Mouse (Mus musculus): ENCODE data around the gene Zfp869. TPM values are rescaled to one million over a fixed set of nuclear protein-coding genes. Genes with fewer than 3 reads are reported as not detected.
"Not testable (repeated sequence)": the region's sequence is repeated elsewhere in the genome, so short reads cannot be mapped to it uniquely, and the experiment has no call there.

The Zfp869 gene
- polyA plus RNA-seq, 1 experiment from 2014 or later, result 11.1 TPM

GRCm38 (mm10) chr8:69735495-69735894 lies 25.0 kb upstream of the Zfp869 start:
- H3K27ac ChIP-seq (replicated peaks), result no peak overlapping the region
- ATAC-seq (ENCODE audit: low FRiP score, low TSS enrichment) (no peak), DNase-seq (ENCODE audit: low spot score) (no peak)
- no peaks in the 10 kb centered on the region for H3K9me3 ChIP-seq (ENCODE audit: control insufficient read depth, low read length)
- 77% methylated on average over 1 of the region's 1 CpGs for WGBS
- H3K4me2 ChIP-seq (replicated peaks; ENCODE audit: low read depth), result no peak overlapping the region
- H3K4me1 ChIP-seq (replicated peaks; ENCODE audit: control insufficient read depth, insufficient read depth), result no peaks in the 10 kb centered on the region
- H3K27me3 ChIP-seq (ENCODE audit: control insufficient read depth, insufficient read depth, low read length), result no peaks in the 10 kb centered on the region
- no peak overlapping the region for H3K9ac ChIP-seq (ENCODE audit: low read length)
- no peaks in the 10 kb centered on the region for H3K36me3 ChIP-seq (ENCODE audit: control insufficient read depth, insufficient read depth, low read length)
- no peak overlapping the region for H3K4me3 ChIP-seq (ENCODE audit: low read depth, low read length)
- TF ChIP-seq EP300 (optimal IDR thresholded peaks at IDR 0.05), result no peak

GRCm38 (mm10) chr8:69717232-69717580 lies 6.7 kb upstream of the Zfp869 start:
- no peak for DNase-seq (ENCODE audit: low spot score)
- Histone ChIP-seq H3K4me1 (replicated peaks; ENCODE audit: control insufficient read depth, insufficient read depth) (0 out of 2 replicates have a peak, but pooled peaks cover 2% of the 10 kb centered on the region), H3K36me3 (ENCODE audit: control insufficient read depth, insufficient read depth, low read length) (no peaks in the 10 kb centered on the region), H3K27ac (replicated peaks) (no peak overlapping the region; the same call in 1 of the 2 replicates), H3K9me3 (ENCODE audit: control insufficient read depth, low read length) (no peaks in the 10 kb centered on the region), H3K27me3 (ENCODE audit: control insufficient read depth, insufficient read depth, low read length) (no peaks in the 10 kb centered on the region), H3K9ac (ENCODE audit: low read length) (peak overlapping the region; percentile 38), H3K4me3 (ENCODE audit: low read depth, low read length) (peak overlapping the region; percentile 21), H3K4me2 (replicated peaks; ENCODE audit: low read depth) (peak overlapping the region; percentile 53)
- ATAC-seq (ENCODE audit: low FRiP score, low TSS enrichment), result no peak; the same call in 1 of the 2 replicates
- TF ChIP-seq CTCF (IDR thresholded peaks at IDR 0.05; ENCODE audit: low read depth), result no peak
- TF ChIP-seq EP300 (optimal IDR thresholded peaks at IDR 0.05), result no peak
- WGBS, result 41% methylated on average over 5 of the region's 5 CpGs

GRCm38 (mm10) chr8:69716403-69717231 lies 6.1 kb upstream of the Zfp869 start:
- peak overlapping the region; percentile 94 for H3K4me3 ChIP-seq (ENCODE audit: low read depth, low read length)
- no peak for TF ChIP-seq EP300 (optimal IDR thresholded peaks at IDR 0.05)
- 0 out of 2 replicates have a peak, but pooled peaks have one; percentile 23 for TF ChIP-seq CTCF (IDR thresholded peaks at IDR 0.05; ENCODE audit: low read depth)
- H3K4me2 ChIP-seq (replicated peaks; ENCODE audit: low read depth), result peak overlapping the region; percentile 53
- DNase-seq (ENCODE audit: low spot score), result peak; percentile 93
- peak; percentile 100 for ATAC-seq (ENCODE audit: low FRiP score, low TSS enrichment)
- H3K36me3 ChIP-seq (ENCODE audit: control insufficient read depth, insufficient read depth, low read length), result no peaks in the 10 kb centered on the region
- H3K27me3 ChIP-seq (ENCODE audit: control insufficient read depth, insufficient read depth, low read length), result no peaks in the 10 kb centered on the region
- 0 out of 2 replicates have a peak, but pooled peaks cover 2% of the 10 kb centered on the region for H3K4me1 ChIP-seq (replicated peaks; ENCODE audit: control insufficient read depth, insufficient read depth)
- WGBS, result under 1% methylated on average over 51 of the region's 52 CpGs
- peak overlapping the region; percentile 99 for H3K9ac ChIP-seq (ENCODE audit: low read length)
- peak overlapping the region; percentile 100 for H3K27ac ChIP-seq (replicated peaks)
- no peaks in the 10 kb centered on the region for H3K9me3 ChIP-seq (ENCODE audit: control insufficient read depth, low read length)

GRCm38 (mm10) chr8:69715366-69715765 lies 4.8 kb upstream of the Zfp869 start:
- H3K9ac ChIP-seq (ENCODE audit: low read length), result no peak overlapping the region
- no peaks in the 10 kb centered on the region for H3K36me3 ChIP-seq (ENCODE audit: control insufficient read depth, insufficient read depth, low read length)

GRCm38 (mm10) chr8:69713516-69713915 lies 3.0 kb upstream of the Zfp869 start:
- peaks cover 13% of the 10 kb centered on the region for H3K36me3 ChIP-seq (ENCODE audit: control insufficient read depth, insufficient read depth, low read length)
- no peaks in the 10 kb centered on the region for H3K9me3 ChIP-seq (ENCODE audit: control insufficient read depth, low read length)
- no peak overlapping the region for H3K27ac ChIP-seq (replicated peaks)
- TF ChIP-seq EP300 (optimal IDR thresholded peaks at IDR 0.05) (no peak), CTCF (IDR thresholded peaks at IDR 0.05; ENCODE audit: low read depth) (no peak)
- 81% methylated on average over 8 of the region's 8 CpGs for WGBS
- ATAC-seq (ENCODE audit: low FRiP score, low TSS enrichment) (no peak), DNase-seq (ENCODE audit: low spot score) (no peak)
- no peak overlapping the region for H3K9ac ChIP-seq (ENCODE audit: low read length)
- H3K4me3 ChIP-seq (ENCODE audit: low read depth, low read length), result no peak overlapping the region
- H3K4me1 ChIP-seq (replicated peaks; ENCODE audit: control insufficient read depth, insufficient read depth), result 0 out of 2 replicates have a peak, but pooled peaks cover 2% of the 10 kb centered on the region
- no peak overlapping the region for H3K4me2 ChIP-seq (replicated peaks; ENCODE audit: low read depth)
- H3K27me3 ChIP-seq (ENCODE audit: control insufficient read depth, insufficient read depth, low read length), result no peaks in the 10 kb centered on the region

More at GRCm38 (mm10) chr8:69715366-69715765, 4.8 kb upstream of the Zfp869 start:
- no peaks in the 10 kb centered on the region for H3K9me3 ChIP-seq (ENCODE audit: control insufficient read depth, low read length)
- 0 out of 2 replicates have a peak, but pooled peaks cover 2% of the 10 kb centered on the region for H3K4me1 ChIP-seq (replicated peaks; ENCODE audit: control insufficient read depth, insufficient read depth)
- H3K27ac ChIP-seq (replicated peaks), result no peak overlapping the region
- DNase-seq (ENCODE audit: low spot score) (no peak), ATAC-seq (ENCODE audit: low FRiP score, low TSS enrichment) (no peak)
- H3K27me3 ChIP-seq (ENCODE audit: control insufficient read depth, insufficient read depth, low read length), result no peaks in the 10 kb centered on the region
- H3K4me3 ChIP-seq (ENCODE audit: low read depth, low read length), result peak overlapping the region; percentile 94; the same call in 1 of the 2 replicates
- WGBS, result 72% methylated on average over 6 of the region's 6 CpGs
- TF ChIP-seq EP300 (optimal IDR thresholded peaks at IDR 0.05) (no peak), CTCF (IDR thresholded peaks at IDR 0.05; ENCODE audit: low read depth) (no peak)
- H3K4me2 ChIP-seq (replicated peaks; ENCODE audit: low read depth), result peak overlapping the region; percentile 48

- DNase-seq (ENCODE audit: low spot score) (no peak), ATAC-seq (ENCODE audit: low FRiP score, low TSS enrichment) (no peak)
- H3K36me3 ChIP-seq (ENCODE audit: control insufficient read depth, insufficient read depth, low read length), result peaks cover 26% of the 10 kb centered on the region
- WGBS, result 65% methylated on average over 6 of the region's 6 CpGs
- H3K4me1 ChIP-seq (replicated peaks; ENCODE audit: control insufficient read depth, insufficient read depth), result no peaks in the 10 kb centered on the region
- H3K4me3 ChIP-seq (ENCODE audit: low read depth, low read length), result no peak overlapping the region
- H3K9me3 ChIP-seq (ENCODE audit: control insufficient read depth, low read length), result 0 out of 2 replicates have a peak, but pooled peaks cover 3% of the 10 kb centered on the region
- no peaks in the 10 kb centered on the region for H3K27me3 ChIP-seq (ENCODE audit: control insufficient read depth, insufficient read depth, low read length)
- H3K9ac ChIP-seq (ENCODE audit: low read length), result no peak overlapping the region
- H3K4me2 ChIP-seq (replicated peaks; ENCODE audit: low read depth), result no peak overlapping the region
- TF ChIP-seq CTCF (IDR thresholded peaks at IDR 0.05; ENCODE audit: low read depth) (no peak), EP300 (optimal IDR thresholded peaks at IDR 0.05) (no peak)
- H3K27ac ChIP-seq (replicated peaks), result no peak overlapping the region
Measured at GRCm38 (mm10) chr8:69701810-69702209, 8.7 kb downstream of the Zfp869 start.

- not testable (repeated sequence) for H3K27ac ChIP-seq (replicated peaks); H3K36me3 ChIP-seq (ENCODE audit: control insufficient read depth, insufficient read depth, low read length); H3K4me1 ChIP-seq (replicated peaks; ENCODE audit: control insufficient read depth, insufficient read depth); H3K9me3 ChIP-seq (ENCODE audit: control insufficient read depth, low read length); H3K9ac ChIP-seq (ENCODE audit: low read length); H3K4me3 ChIP-seq (ENCODE audit: low read depth, low read length); H3K4me2 ChIP-seq (replicated peaks; ENCODE audit: low read depth); DNase-seq (ENCODE audit: low spot score); H3K27me3 ChIP-seq (ENCODE audit: control insufficient read depth, insufficient read depth, low read length); ATAC-seq (ENCODE audit: low FRiP score, low TSS enrichment)
- WGBS, result 81% methylated on average over 2 of the region's 2 CpGs
Measured at GRCm38 (mm10) chr8:69665051-69665450, 45.5 kb downstream of the Zfp869 start.

All from stomach, postnatal 0 days (tissue).